Mouse (Mus musculus): ENCODE measurements around the gene Prss46. TPM values are rescaled to one million over a fixed set of nuclear protein-coding genes. Genes with fewer than 3 reads are reported as not detected.

Gene Prss46
- total and polyA plus RNA-seq, 3 experiments = not detected

- Histone ChIP-seq H3K27me3 (ENCODE audit: control insufficient read depth, insufficient read depth, low read length) (no peaks in the 10 kb centered on the region), H3K27ac (no peak overlapping the region), H3K36me3 (ENCODE audit: control insufficient read depth, insufficient read depth, low read length) (no peaks in the 10 kb centered on the region), H3K79me2 (replicated peaks; ENCODE audit: control insufficient read depth, insufficient read depth, low read length) (no peaks in the 10 kb centered on the region), H3K4me3 (no peak overlapping the region), H3K9ac (ENCODE audit: low read depth, low read length) (no peak overlapping the region), H3K4me1 (ENCODE audit: control insufficient read depth, insufficient read depth, low read length) (no peaks in the 10 kb centered on the region)
- TF ChIP-seq EP300 (IDR thresholded peaks at IDR 0.05; ENCODE audit: insufficient read depth, low read depth, low read length) = no peak
- intact Hi-C loops (cut with DNase I) = no loop called here
- DNase-seq = no peak
- WGBS = 67% methylated on average over 4 of the region's 4 CpGs
These were observed 58.0 kb downstream of the Prss46 start for GRCm38 (mm10) chr9:110902271-110902670.

Other genes starting within 250 kb of the Prss46 start
- gene Nradd, start 220.1 kb upstream of the Prss46 start, total RNA-seq (2021) = 1 to 10 TPM; 1.3 to 1.4 TPM
- gene Nradd, start 220.1 kb upstream of the Prss46 start, polyA plus RNA-seq (2012; rRNA removed) = 2.7 and 2.9 TPM in 2 replicates
- gene Nbeal2, start 190.3 kb upstream of the Prss46 start, total RNA-seq (2021) = 1 to 10 TPM; 7.6 to 8.5 TPM
- 18.4 and 18.8 TPM in 2 replicates for gene Nbeal2, start 190.3 kb upstream of the Prss46 start, polyA plus RNA-seq (2012; rRNA removed)
- gene Ccdc12, start 188.0 kb upstream of the Prss46 start, total RNA-seq (2021) = 10 to 100 TPM; 54.1 to 66.1 TPM
- 91.3 and 94.8 TPM in 2 replicates for gene Ccdc12, start 188.0 kb upstream of the Prss46 start, polyA plus RNA-seq (2012; rRNA removed)
- over 10,000 TPM in 1 of 2 experiments, 1,000 to 10,000 TPM in 1; 9,326 to 11,139 TPM for gene Myl3, start 102.6 kb upstream of the Prss46 start, total RNA-seq (2021)
- gene Myl3, start 102.6 kb upstream of the Prss46 start, polyA plus RNA-seq (2012; rRNA removed) = 9,227 and 12,279 TPM in 2 replicates
- gene Pth1r, start 97.4 kb upstream of the Prss46 start, total RNA-seq (2021) = 1 to 10 TPM; 6.0 to 7.0 TPM
- gene Pth1r, start 97.4 kb upstream of the Prss46 start, polyA plus RNA-seq (2012; rRNA removed) = 10.3 and 12.6 TPM in 2 replicates
- gene Prss42, start 46.3 kb upstream of the Prss46 start, total RNA-seq (2021) = not detected
- gene Prss42, start 46.3 kb upstream of the Prss46 start, polyA plus RNA-seq (2012; rRNA removed) = not detected in 2 replicates
- gene Prss44, start 30.5 kb upstream of the Prss46 start, total RNA-seq (2021) = not detected
- 0.06 TPM in 1 of 2 replicates, not detected in the other for gene Prss44, start 30.5 kb upstream of the Prss46 start, polyA plus RNA-seq (2012; rRNA removed)
- gene Prss43, start 17.8 kb upstream of the Prss46 start, total RNA-seq (2021) = not detected
- gene Prss43, start 17.8 kb upstream of the Prss46 start, polyA plus RNA-seq (2012; rRNA removed) = not detected in 2 replicates
- gene Prss45, start 9.9 kb upstream of the Prss46 start, total RNA-seq (2021) = not detected
- 0.18 TPM in 1 of 2 replicates, not detected in the other for gene Prss45, start 9.9 kb upstream of the Prss46 start, polyA plus RNA-seq (2012; rRNA removed)
- gene Prss50, start 13.5 kb downstream of the Prss46 start, total RNA-seq (2021) = not detected
- not detected in 2 replicates for gene Prss50, start 13.5 kb downstream of the Prss46 start, polyA plus RNA-seq (2012; rRNA removed)
- 10 to 100 TPM; 13.7 to 14.2 TPM for gene Als2cl, start 35.4 kb downstream of the Prss46 start, total RNA-seq (2021)
- 25.7 and 25.9 TPM in 2 replicates for gene Als2cl, start 35.4 kb downstream of the Prss46 start, polyA plus RNA-seq (2012; rRNA removed)
- 1 to 10 TPM; 1.3 to 1.7 TPM for gene Tmie, start 35.6 kb downstream of the Prss46 start, total RNA-seq (2021)
- gene Tmie, start 35.6 kb downstream of the Prss46 start, polyA plus RNA-seq (2012; rRNA removed) = 1.00 and 1.1 TPM in 2 replicates
- not detected for gene Fam240a, start 72.4 kb downstream of the Prss46 start, total RNA-seq (2021)
- gene Fam240a, start 72.4 kb downstream of the Prss46 start, polyA plus RNA-seq (2012; rRNA removed) = not detected in 2 replicates
- gene Tdgf1, start 101.7 kb downstream of the Prss46 start, total RNA-seq (2021) = not detected
- not detected in 2 replicates for gene Tdgf1, start 101.7 kb downstream of the Prss46 start, polyA plus RNA-seq (2012; rRNA removed)
- gene Lrrc2, start 107.0 kb downstream of the Prss46 start, total RNA-seq (2021) = 100 to 1,000 TPM; 223 to 289 TPM
- gene Lrrc2, start 107.0 kb downstream of the Prss46 start, polyA plus RNA-seq (2012; rRNA removed) = 57.3 and 69.4 TPM in 2 replicates
- gene Rtp3, start 146.1 kb downstream of the Prss46 start, total RNA-seq (2021) = 1 to 10 TPM; 3.5 to 3.8 TPM
- 7.9 and 12.4 TPM in 2 replicates for gene Rtp3, start 146.1 kb downstream of the Prss46 start, polyA plus RNA-seq (2012; rRNA removed)
- gene Ltf, start 174.8 kb downstream of the Prss46 start, total RNA-seq (2021) = not detected
- 0.32 and 20.1 TPM in 2 replicates for gene Ltf, start 174.8 kb downstream of the Prss46 start, polyA plus RNA-seq (2012; rRNA removed)
- gene Ccrl2, start 213.0 kb downstream of the Prss46 start, total RNA-seq (2021) = 10 to 100 TPM in 1 of 2 experiments, 1 to 10 TPM in 1; 7.5 to 16.3 TPM
- 16.0 and 20.1 TPM in 2 replicates for gene Ccrl2, start 213.0 kb downstream of the Prss46 start, polyA plus RNA-seq (2012; rRNA removed)

Data from heart, adult 2 months (tissue).